14 mouse cellular contexts compared by ENCODE assay signal in the genomic region with DNA sequence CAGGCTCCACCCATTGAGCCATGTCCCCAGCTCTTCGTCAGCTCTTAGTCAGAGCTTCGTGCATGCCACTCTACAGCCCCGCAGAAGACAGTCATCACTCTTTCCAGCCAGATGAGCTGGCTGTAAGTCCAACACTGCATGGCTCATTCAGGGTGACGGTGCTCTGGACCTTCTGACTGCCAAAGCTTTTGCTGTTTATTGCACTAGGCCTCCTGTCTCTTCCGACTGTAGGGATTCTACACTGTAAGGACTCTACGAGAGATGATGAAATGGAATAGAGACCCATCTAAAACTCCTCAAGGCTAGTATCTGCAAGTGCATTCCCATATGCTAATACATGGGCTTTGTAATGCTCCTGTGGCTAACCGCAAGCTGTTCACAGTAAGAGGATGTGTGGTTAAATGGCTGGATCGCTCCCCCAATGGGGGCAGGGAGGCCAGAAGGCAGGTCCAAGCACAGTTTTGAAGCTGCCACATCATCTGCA.
DNase-seq lines count a peak whose midpoint lies in the region; ATAC-seq lines count a peak whose summit lies in the region.
"Had no signal": no experiment of that assay in that cellular context is flagged by ENCODE, and none has a peak within 500 bp of the region (broad histone marks: within the 10 kb centered on the region; RNA-seq: fewer than 3 reads in every experiment).

No protein-coding gene starts in this region.

- ATAC-seq in megakaryocyte-erythroid progenitor cell, adult 5-6 weeks (replicated peaks; ENCODE audit: low FRiP score, low TSS enrichment, poor library complexity, severe bottlenecking): 0 out of 2 replicates have a peak, but pooled peaks have one; percentile 30
- ATAC-seq: hindbrain, embryonic 16.5 days; liver, embryonic 12.5 days had no signal

- peak; percentile 65 for DNase-seq in adrenal gland, adult 2 months
- DNase-seq in adrenal gland, postnatal 10 days: no peak
- peak; percentile 27 for DNase-seq in retina, postnatal 1 day
- no peak for DNase-seq in retina, embryonic 14.5 days (ENCODE audit: low spot score)
- peak; percentile 45 to 53 for DNase-seq in adrenal gland, postnatal 36 days
- no peak for DNase-seq in lung, adult 18-20 months
- no peak for DNase-seq in kidney, postnatal 25 days
- DNase-seq: B cell, adult 2 months; cerebellum, adult 8-10 months; kidney, postnatal 10 days; lung, postnatal 36 days had no signal

Comparison
In these comparisons a context has a peak if more than half of its experiments do, and no peak if none do; other contexts are left out.
1. DNase-seq: peak in adrenal gland, adult 2 months (single experiment), retina, postnatal 1 day (single experiment) and adrenal gland, postnatal 36 days (2 of 2); none in adrenal gland, postnatal 10 days (single experiment), retina, embryonic 14.5 days (single experiment), lung, adult 18-20 months (0 of 2) and kidney, postnatal 25 days (0 of 2).